Mouse (Mus musculus): ENCODE measurements around the gene Tmem161a.

GRCm38 (mm10) chr8:70223341-70223740 is 51.2 kb downstream of the Tmem161a start:
- TF ChIP-seq CTCF (IDR thresholded peaks at IDR 0.05; ENCODE audit: low read depth), result peak; percentile 77
- TF ChIP-seq EP300 (IDR thresholded peaks at IDR 0.05; ENCODE audit: low read depth), result no peak

Measured in heart, postnatal 0 days (tissue).